Mouse (Mus musculus): ENCODE results near the gene Ugt1a9. TPM values are rescaled to one million over a fixed set of nuclear protein-coding genes. Genes with fewer than 3 reads are reported as not detected.
"Not testable (repeated sequence)": the region's sequence is repeated elsewhere in the genome, so short reads cannot be mapped to it uniquely, and the experiment has no call there.

Ugt1a9 gene
- total and polyA plus RNA-seq, 3 experiments: 0.27 TPM; not detected in 2

DNA sequence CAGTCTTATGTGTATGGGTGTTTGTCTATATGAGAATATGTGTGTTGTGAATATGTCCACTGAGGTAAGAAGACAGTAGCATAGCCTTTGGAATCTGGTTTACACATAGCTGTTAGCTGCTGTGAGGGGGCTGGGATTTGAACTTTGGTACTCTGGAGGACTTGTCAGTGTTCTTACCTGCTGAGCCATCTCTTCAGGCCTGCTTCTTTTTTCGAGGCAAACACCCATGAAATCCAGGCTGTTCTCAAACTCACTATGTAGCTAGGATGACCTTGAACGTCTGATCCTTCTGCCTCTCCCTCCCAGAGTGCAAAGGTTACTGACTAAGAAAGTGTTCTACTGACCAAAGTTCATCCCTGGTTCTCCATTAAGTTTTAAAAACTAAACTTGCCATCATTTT lies 35.1 kb downstream of the Ugt1a9 start:
- H3K27me3 ChIP-seq (ENCODE audit: insufficient read depth, low read length): peaks cover 6% of the 10 kb centered on the region; the same call in 1 of the 2 replicates
- no peaks in the 10 kb centered on the region for H3K9me3 ChIP-seq (replicated peaks)
- ATAC-seq (ENCODE audit: extremely low read depth, insufficient number of reproducible peaks, low FRiP score, poor library complexity, severe bottlenecking) (no peak), DNase-seq (ENCODE audit: low spot score) (no peak)
- TF ChIP-seq TAL1 (conservative IDR thresholded peaks at IDR 0.05; ENCODE audit: low read depth, low read length) (no peak), GATA2 (IDR thresholded peaks at IDR 0.05; ENCODE audit: borderline replicate concordance, low read depth, low read length) (no peak), GATA1 (IDR thresholded peaks at IDR 0.05; ENCODE audit: borderline replicate concordance, low read length) (no peak), CTCF (IDR thresholded peaks at IDR 0.05; ENCODE audit: low read depth, low read length) (no peak), POLR2AphosphoS5 (IDR thresholded peaks at IDR 0.05; ENCODE audit: insufficient replicate concordance, low read depth, low read length) (no peak)
- peaks cover 59% of the 10 kb centered on the region for H3K4me1 ChIP-seq (ENCODE audit: insufficient read depth, low read depth, low read length)
- no peaks in the 10 kb centered on the region for H3K36me3 ChIP-seq (replicated peaks)
- H3K4me3 ChIP-seq (ENCODE audit: low read depth, low read length): no peak overlapping the region

GRCm38 (mm10) chr1:88109027-88109557 lies 38.5 kb downstream of the Ugt1a9 start:
- H3K9me3 ChIP-seq (replicated peaks); DNase-seq (ENCODE audit: low spot score); H3K36me3 ChIP-seq (replicated peaks); H3K27me3 ChIP-seq (ENCODE audit: insufficient read depth, low read length); H3K4me3 ChIP-seq (ENCODE audit: low read depth, low read length): not testable (repeated sequence)
- peak; percentile 92 for ATAC-seq (ENCODE audit: extremely low read depth, insufficient number of reproducible peaks, low FRiP score, poor library complexity, severe bottlenecking)
- peaks cover 34% of the 10 kb centered on the region for H3K4me1 ChIP-seq (ENCODE audit: insufficient read depth, low read depth, low read length)

DNA sequence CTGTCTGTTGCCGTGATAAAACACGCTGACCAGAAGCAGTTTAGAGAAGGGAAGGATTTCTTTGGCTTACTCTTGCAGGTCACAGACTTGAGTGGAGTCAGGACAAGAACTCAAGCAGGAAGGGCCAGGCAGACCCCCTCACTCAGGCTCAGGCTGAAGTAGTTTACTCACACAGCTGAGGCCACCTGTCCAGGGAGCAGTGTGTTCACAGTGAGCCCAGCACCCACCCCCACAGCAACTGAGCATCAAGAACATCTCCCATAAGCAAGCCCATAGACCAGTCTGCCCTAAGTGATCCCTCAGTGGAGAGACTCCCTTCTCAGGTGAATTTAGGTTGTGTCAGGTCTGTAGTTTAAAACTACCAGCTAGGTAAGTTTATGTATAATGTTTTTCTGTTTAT lies 39.0 kb downstream of the Ugt1a9 start:
- H3K9me3 ChIP-seq (replicated peaks); H3K36me3 ChIP-seq (replicated peaks); DNase-seq (ENCODE audit: low spot score); H3K27me3 ChIP-seq (ENCODE audit: insufficient read depth, low read length); H3K4me3 ChIP-seq (ENCODE audit: low read depth, low read length); ATAC-seq (ENCODE audit: extremely low read depth, insufficient number of reproducible peaks, low FRiP score, poor library complexity, severe bottlenecking): not testable (repeated sequence)
- H3K4me1 ChIP-seq (ENCODE audit: insufficient read depth, low read depth, low read length): peaks cover 29% of the 10 kb centered on the region

GRCm38 (mm10) chr1:88112769-88113168 lies 42.2 kb downstream of the Ugt1a9 start:
- H3K9me3 ChIP-seq (replicated peaks); H3K27me3 ChIP-seq (ENCODE audit: insufficient read depth, low read length); H3K36me3 ChIP-seq (replicated peaks); ATAC-seq (ENCODE audit: extremely low read depth, insufficient number of reproducible peaks, low FRiP score, poor library complexity, severe bottlenecking); H3K4me1 ChIP-seq (ENCODE audit: insufficient read depth, low read depth, low read length); DNase-seq (ENCODE audit: low spot score); H3K4me3 ChIP-seq (ENCODE audit: low read depth, low read length): not testable (repeated sequence)

DNA sequence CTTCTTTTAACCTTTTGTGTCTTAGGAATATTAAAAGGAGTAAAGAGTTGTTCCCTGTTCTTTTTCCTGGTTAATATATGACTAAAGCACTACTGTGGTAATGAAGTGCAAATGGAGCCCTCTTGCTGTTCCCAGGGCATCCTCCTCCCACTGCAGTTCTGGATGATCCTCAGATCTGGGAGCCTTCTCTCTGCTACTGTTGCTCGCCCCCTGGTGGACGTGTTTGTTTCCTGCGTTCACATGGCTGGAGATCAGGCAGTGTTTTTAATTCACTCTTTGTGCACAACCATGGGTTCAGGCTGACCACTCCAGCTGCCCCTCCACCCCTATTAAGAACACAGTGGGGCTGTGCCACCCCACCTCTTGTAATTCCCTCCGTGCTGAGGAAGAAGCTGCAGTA lies 50.0 kb downstream of the Ugt1a9 start:
- not testable (repeated sequence) for H3K4me3 ChIP-seq (ENCODE audit: low read depth, low read length); H3K4me1 ChIP-seq (ENCODE audit: insufficient read depth, low read depth, low read length); H3K27me3 ChIP-seq (ENCODE audit: insufficient read depth, low read length); H3K9me3 ChIP-seq (replicated peaks); H3K36me3 ChIP-seq (replicated peaks); DNase-seq (ENCODE audit: low spot score)
- ATAC-seq (ENCODE audit: extremely low read depth, insufficient number of reproducible peaks, low FRiP score, poor library complexity, severe bottlenecking): peak; percentile 80

- H3K27me3 ChIP-seq (ENCODE audit: insufficient read depth, low read length); ATAC-seq (ENCODE audit: extremely low read depth, insufficient number of reproducible peaks, low FRiP score, poor library complexity, severe bottlenecking); H3K4me3 ChIP-seq (ENCODE audit: low read depth, low read length); H3K9me3 ChIP-seq (replicated peaks); DNase-seq (ENCODE audit: low spot score); H3K4me1 ChIP-seq (ENCODE audit: insufficient read depth, low read depth, low read length); H3K36me3 ChIP-seq (replicated peaks): not testable (repeated sequence)
Measured at GRCm38 (mm10) chr1:88121521-88121920, 50.9 kb downstream of the Ugt1a9 start.

GRCm38 (mm10) chr1:88125827-88126360 lies 55.3 kb downstream of the Ugt1a9 start:
- not testable (repeated sequence) for DNase-seq (ENCODE audit: low spot score); ATAC-seq (ENCODE audit: extremely low read depth, insufficient number of reproducible peaks, low FRiP score, poor library complexity, severe bottlenecking)

GRCm38 (mm10) chr1:88129091-88129490 lies 58.5 kb downstream of the Ugt1a9 start:
- not testable (repeated sequence) for DNase-seq (ENCODE audit: low spot score); ATAC-seq (ENCODE audit: extremely low read depth, insufficient number of reproducible peaks, low FRiP score, poor library complexity, severe bottlenecking); H3K4me3 ChIP-seq (ENCODE audit: low read depth, low read length); H3K9me3 ChIP-seq (replicated peaks); H3K36me3 ChIP-seq (replicated peaks)
- H3K4me1 ChIP-seq (ENCODE audit: insufficient read depth, low read depth, low read length): peaks cover 16% of the 10 kb centered on the region
- peaks cover 15% of the 10 kb centered on the region for H3K27me3 ChIP-seq (ENCODE audit: insufficient read depth, low read length)

More at GRCm38 (mm10) chr1:88125827-88126360, 55.3 kb downstream of the Ugt1a9 start:
- not testable (repeated sequence) for H3K4me3 ChIP-seq (ENCODE audit: low read depth, low read length); H3K4me1 ChIP-seq (ENCODE audit: insufficient read depth, low read depth, low read length); H3K36me3 ChIP-seq (replicated peaks); H3K9me3 ChIP-seq (replicated peaks)
- H3K27me3 ChIP-seq (ENCODE audit: insufficient read depth, low read length): peaks cover 14% of the 10 kb centered on the region

DNA sequence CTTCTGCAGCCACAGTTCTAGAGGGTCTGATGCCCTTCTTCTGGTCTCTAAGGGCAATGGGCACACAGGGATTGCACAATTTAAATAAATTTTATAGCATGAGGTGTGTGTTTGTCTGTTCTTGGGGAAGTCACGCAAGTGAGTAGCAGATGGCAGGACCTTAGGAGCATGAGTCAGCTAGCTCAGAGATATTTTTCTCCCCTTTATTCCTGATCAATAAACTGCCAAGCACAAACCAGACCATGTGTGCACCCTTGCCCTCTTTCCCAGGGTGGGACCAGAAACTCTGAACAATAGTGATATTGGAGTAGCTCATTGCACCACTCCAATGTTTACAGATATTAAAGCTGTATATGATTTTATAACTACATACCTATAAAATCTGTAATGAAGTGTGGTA lies 59.6 kb downstream of the Ugt1a9 start:
- not testable (repeated sequence) for ATAC-seq (ENCODE audit: extremely low read depth, insufficient number of reproducible peaks, low FRiP score, poor library complexity, severe bottlenecking); H3K36me3 ChIP-seq (replicated peaks); DNase-seq (ENCODE audit: low spot score); H3K9me3 ChIP-seq (replicated peaks); H3K4me3 ChIP-seq (ENCODE audit: low read depth, low read length)
- Histone ChIP-seq H3K27me3 (ENCODE audit: insufficient read depth, low read length) (peaks cover 13% of the 10 kb centered on the region), H3K4me1 (ENCODE audit: insufficient read depth, low read depth, low read length) (peaks cover 21% of the 10 kb centered on the region)
